Mouse (Mus musculus): Measurements from ENCODE around the gene Hist1h3i.

Gene Hist1h3i

DNA sequence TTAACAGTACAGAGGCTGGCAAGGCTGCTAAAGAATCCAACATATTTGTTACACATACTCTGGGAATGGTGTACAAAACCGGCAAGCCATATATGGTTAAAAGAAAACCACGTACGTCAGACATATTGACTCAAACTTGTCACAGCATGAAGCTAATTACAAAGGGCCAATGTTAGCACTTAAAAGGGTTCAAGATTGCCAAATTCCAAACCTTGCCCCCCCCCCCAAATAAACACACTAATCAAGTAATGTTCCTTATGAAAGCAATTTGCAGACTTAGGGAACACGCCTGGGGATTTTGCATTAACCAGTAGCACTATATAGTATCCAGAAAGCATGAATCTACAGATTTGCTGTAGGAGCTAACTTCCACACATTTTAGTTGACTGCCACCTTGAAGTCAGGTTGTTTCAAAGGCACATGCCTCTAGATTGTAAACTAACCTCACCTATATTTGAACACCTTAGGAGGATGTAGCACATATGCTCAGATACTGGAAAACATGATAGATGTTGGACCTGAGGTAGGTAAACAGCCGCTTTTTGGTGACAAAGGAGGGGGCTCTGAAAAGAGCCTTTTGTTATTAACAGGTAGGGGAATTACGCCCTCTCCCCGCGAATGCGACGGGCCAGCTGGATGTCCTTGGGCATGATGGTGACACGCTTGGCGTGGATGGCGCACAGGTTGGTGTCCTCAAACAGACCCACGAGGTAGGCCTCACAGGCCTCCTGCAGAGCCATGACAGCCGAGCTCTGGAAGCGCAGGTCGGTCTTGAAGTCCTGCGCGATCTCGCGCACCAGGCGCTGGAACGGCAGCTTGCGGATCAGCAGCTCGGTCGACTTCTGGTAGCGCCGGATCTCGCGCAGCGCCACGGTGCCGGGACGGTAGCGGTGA is 562 bp downstream of the Hist1h3i start:
- peak; percentile 78 for DNase-seq (ENCODE audit: low read depth, low spot score)

- no peak for DNase-seq (ENCODE audit: low read depth, low spot score)
Observed at GRCm38 (mm10) chr13:21781639-21782038, 1.5 kb downstream of the Hist1h3i start.

- no peak for DNase-seq (ENCODE audit: low read depth, low spot score)
Observed at GRCm38 (mm10) chr13:21781021-21781555, 2.1 kb downstream of the Hist1h3i start.

- peak; percentile 87 for DNase-seq (ENCODE audit: low read depth, low spot score)
Observed at GRCm38 (mm10) chr13:21779767-21780731, 3.1 kb downstream of the Hist1h3i start, which contains the start of gene Hist1h1b. Gene Hist1h1b, minus strand, starts transcription at chr13:21780625.

GRCm38 (mm10) chr13:21778814-21779766 is 4.1 kb downstream of the Hist1h3i start:
- DNase-seq (ENCODE audit: low read depth, low spot score), result peak; percentile 94

DNA sequence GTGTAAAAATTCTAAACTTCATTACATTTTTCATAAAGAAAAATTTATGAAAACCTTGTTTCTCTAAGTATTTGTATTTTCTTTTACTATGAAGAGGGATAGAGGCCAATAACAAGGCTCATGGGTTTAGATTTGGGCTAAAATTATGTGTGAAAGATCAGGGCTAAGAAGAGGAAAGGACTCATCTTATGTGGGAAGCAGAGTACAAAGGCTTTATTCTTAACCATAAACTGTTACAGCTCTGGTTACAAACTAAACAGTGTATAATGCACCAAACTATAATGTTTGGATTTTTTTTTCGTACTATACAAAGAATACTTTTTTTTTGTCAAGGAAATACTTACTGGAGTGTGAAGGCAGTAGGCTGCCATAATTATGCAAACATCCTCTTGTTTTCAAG is 27.5 kb downstream of the Hist1h3i start:
- DNase-seq (ENCODE audit: low read depth, low spot score), result no peak

- DNase-seq (ENCODE audit: low read depth, low spot score), result peak; percentile 62
Observed at GRCm38 (mm10) chr13:21754294-21755001, 28.7 kb downstream of the Hist1h3i start.

DNA sequence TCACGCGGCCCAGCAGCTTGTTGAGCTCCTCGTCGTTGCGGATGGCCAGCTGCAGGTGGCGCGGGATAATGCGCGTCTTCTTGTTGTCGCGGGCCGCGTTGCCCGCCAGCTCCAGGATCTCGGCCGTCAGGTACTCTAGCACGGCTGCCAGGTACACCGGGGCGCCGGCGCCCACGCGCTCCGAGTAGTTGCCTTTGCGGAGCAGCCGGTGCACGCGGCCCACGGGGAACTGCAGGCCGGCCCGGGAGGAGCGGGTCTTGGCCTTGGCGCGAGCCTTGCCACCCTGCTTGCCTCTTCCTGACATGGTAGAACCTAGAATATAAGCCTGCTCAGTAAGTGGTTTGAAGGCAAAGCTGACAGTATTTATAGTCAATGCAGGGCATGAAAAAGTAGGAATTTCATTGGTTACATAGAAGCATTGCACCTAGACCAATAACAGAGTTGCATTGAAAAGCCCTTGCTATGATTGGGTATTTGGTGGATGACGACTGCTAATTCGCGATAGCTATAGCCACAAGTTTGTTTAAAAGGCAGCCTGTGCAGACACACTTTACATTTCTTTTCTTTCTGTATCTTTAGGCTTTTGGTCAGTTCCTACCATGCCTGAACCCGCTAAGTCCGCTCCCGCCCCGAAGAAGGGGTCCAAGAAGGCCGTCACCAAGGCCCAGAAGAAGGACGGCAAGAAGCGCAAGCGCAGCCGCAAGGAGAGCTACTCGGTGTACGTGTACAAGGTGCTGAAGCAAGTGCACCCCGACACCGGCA is 29.5 kb downstream of the Hist1h3i start, which contains the start of the genes Hist1h2ak and Hist1h2bn:
Hist1h2ak (minus strand) TSS at position 304 of the 762 bp plus-strand sequence.
Hist1h2bn (plus strand) TSS at position 600 of the 762 bp plus-strand sequence.
- DNase-seq (ENCODE audit: low read depth, low spot score), result peak; percentile 99

DNA sequence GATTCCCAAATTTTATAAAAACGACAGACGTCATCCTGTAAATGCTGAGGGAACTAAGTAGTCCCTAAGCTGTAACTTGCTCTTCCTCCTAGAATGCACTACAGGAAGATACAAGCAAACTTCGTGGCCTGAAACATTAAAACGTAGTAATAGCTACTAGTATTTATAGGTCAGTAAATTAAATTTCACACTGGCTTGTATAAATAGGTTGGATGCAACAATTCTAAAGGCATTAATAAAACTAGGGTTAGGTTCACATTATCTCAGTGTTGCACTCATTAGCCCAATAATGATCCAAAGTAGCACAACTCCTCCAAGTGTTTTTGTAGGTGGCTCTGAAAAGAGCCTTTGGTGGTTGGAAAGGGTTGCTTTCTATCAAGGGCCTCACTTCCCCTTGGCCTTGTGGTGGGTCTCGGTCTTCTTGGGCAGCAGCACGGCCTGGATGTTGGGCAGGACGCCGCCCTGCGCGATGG is 30.1 kb downstream of the Hist1h3i start:
- DNase-seq (ENCODE audit: low read depth, low spot score), result peak; percentile 58

GRCm38 (mm10) chr13:21752356-21752755 is 30.8 kb downstream of the Hist1h3i start:
- DNase-seq (ENCODE audit: low read depth, low spot score), result peak; percentile 22

DNA sequence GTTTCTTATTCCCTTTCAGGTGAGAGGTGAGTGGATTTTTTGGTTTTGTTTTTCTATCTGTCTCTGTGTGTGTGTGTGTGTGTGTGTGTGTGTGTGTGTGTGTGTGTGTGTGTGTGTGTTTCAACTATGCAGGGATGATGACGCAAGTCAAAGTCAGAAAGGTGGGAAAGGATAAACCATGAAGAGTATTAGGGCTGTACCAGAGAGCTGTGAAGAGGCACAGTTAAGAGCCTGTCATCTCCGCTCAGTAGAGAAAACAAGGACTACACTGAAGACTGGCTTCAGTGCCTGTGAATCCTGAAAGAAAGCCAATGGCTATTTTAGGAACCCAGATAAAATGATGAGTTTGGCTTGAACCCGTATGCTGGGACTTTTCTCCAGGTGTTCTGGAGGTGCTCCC is 31.3 kb downstream of the Hist1h3i start:
- no peak for DNase-seq (ENCODE audit: low read depth, low spot score)

DNA sequence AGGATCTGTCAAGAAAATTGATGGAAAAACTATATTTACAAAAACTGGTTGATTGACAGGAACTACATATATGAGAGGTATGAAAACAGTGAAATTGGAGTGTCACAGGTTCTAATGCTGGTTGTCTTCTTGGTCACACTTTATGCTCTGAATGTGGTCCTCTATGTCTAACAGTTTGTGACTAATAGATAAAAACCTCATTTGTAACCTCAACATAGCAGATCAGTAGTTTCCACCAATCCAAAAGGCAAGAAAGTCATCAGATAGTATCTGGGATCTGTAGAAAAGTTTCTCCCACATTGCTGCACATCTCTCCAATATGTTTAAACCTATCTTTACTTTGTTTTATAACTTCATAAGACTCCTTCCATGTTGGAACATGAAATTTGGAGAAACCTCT is 31.8 kb downstream of the Hist1h3i start:
- no peak for DNase-seq (ENCODE audit: low read depth, low spot score)

DNA sequence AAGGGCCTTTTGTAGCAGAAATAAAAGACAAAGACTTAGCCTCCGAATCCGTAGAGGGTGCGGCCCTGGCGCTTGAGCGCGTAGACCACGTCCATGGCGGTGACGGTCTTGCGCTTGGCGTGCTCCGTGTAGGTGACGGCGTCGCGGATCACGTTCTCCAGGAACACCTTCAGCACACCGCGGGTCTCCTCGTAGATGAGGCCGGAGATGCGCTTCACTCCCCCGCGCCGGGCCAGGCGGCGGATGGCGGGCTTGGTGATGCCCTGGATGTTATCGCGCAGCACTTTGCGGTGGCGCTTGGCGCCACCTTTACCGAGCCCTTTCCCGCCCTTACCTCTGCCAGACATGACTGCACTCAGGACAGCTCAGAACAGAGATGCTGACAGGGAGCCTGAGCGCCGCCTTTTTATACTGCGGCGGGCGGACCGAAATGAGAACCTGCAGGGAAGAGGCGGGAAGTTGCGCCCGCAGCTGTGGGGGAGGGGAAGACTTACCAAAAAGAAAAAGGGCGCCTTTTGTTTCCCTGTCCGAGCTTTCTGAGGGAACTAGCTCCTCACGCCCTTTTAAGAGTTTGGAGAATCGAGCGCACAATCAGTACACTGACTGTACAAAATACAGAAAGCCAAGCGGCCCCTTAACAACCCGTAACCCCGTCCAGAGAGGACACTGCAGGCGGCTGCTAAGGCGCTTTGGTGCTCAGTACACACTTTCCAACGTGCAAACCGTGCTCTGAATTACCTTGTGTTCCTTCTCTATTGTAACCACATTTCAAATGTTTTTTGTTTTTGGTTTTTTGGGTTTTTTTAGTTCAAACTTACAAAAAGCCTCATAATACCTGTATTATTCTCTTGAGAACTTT is 32.8 kb downstream of the Hist1h3i start, which contains the start of gene Hist1h4k:
Hist1h4k (minus strand) TSS at position 347 of the 859 bp plus-strand sequence.
- DNase-seq (ENCODE audit: low read depth, low spot score), result peak; percentile 94

- peak; percentile 65 for DNase-seq (ENCODE audit: low read depth, low spot score)
Observed at GRCm38 (mm10) chr13:21749387-21750158, 33.6 kb downstream of the Hist1h3i start.

DNA sequence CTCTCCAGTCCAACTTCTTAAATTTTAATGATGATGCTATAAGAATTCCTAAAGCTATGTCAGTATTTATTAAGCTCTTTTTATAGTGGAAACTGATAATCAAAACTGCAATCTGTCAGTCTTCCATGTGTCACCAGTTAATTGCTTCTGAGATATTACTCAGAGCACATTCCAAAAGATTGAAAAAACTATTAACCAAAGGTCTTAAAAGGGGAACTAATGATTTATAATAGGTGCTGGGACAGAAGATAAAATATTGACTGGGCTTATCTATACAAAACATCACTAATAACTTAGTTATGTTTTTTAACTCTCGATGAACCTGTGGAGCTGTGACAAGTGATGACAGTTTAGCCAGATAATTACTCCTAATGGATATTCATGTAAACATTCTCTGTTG is 38.2 kb downstream of the Hist1h3i start:
- no peak for DNase-seq (ENCODE audit: low read depth, low spot score)

- peak; percentile 93 for DNase-seq (ENCODE audit: low read depth, low spot score)
Observed at GRCm38 (mm10) chr13:21734906-21735767, 48.0 kb downstream of the Hist1h3i start, which contains the start of gene Hist1h4j. Gene Hist1h4j, plus strand, starts transcription at chr13:21735064.

Data from R1 (cell line).